Mouse (Mus musculus): ENCODE results near the gene Sass6.
"Not testable (repeated sequence)": the region's sequence is repeated elsewhere in the genome, so short reads cannot be mapped to it uniquely, and the experiment has no call there.

The Sass6 gene

GRCm38 (mm10) chr3:116631459-116631858 lies 36.7 kb downstream of the Sass6 start:
- DNase-seq (ENCODE audit: low spot score in 2 of 2), result no peak

DNA sequence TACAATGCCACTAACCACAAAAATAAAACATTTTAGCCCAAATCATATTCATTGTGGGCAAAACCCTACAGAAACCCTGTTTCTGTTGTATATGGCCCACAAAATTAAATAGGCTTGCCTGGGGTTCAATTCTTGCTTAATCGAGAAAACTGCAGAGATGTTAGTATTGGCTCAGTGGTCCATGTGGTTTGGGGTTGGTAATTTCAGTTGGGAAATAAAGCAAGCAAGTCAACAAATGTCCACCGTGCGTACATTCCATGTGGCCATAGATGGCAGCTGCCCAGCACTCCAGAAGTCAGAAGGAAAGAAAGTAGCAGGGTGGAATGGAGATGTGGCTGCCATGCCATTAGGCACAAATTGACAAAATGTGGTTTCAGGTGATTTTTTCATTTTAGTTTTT lies 38.2 kb downstream of the Sass6 start:
- DNase-seq (ENCODE audit: low spot score in 2 of 2), result no peak

GRCm38 (mm10) chr3:116634091-116634490 lies 39.3 kb downstream of the Sass6 start:
- DNase-seq (ENCODE audit: low spot score in 2 of 2), result no peak

DNA sequence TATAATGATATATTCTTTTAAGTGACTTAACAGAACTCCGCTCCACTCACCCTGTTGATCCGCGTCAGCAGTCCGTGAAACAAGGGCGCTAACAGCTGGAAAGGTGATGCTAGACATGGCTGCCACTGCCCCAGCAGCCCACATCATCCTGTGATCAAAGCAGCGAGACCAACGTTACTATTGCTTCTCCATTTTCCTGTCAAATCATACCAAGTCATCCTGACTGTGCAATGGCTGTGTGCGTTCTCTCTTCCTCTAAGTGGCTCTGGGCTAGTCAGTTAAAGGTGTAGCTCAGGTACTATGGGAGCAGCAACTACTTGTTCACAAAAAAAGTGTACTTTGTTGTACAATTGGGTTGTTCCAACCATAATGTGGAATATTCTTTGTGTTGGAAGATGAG lies 40.1 kb downstream of the Sass6 start:
- no peak for DNase-seq (ENCODE audit: low spot score in 2 of 2)

DNA sequence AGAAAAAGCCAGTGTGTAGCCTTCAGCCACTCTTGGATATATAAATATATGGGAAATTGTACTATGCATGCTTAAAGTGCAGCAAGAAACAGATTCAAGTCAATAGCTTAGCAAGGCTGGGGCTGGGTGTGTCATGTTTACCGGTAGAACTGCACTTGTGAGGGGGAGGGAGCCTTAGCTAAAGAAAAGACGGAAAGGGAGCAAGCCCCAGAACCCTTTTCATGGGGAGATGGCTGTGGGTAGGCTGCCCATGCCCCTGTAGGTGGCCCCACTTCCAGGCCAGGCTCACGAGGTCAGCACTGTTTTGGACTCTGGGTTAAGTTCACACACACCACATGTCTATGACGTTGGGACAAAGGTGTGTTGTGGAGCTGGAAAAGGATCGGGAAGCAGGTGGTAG lies 41.0 kb downstream of the Sass6 start:
- no peak for DNase-seq (ENCODE audit: low spot score in 2 of 2)

- no peak for DNase-seq (ENCODE audit: low spot score in 2 of 2)
Observed at GRCm38 (mm10) chr3:116637693-116638476, 43.1 kb downstream of the Sass6 start.

DNA sequence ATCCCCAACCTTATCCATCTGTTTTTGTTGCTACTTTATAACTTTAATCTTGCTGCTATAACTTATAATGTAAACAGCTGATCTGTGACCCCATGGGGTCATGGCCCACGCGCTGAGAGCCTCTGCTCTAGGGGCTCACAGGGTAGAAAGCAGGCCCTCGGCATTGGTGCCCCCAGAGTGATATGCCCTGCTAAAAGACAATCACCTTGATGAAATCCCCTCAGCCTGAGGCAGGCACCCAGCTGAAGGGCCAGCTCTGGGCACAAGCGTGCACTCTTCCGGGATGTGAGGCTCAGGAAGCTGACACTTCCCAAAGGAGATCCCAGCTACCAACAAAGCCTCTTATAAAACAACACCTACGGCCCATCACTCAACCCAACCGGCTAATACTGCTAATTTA lies 43.8 kb downstream of the Sass6 start:
- no peak for DNase-seq (ENCODE audit: low spot score in 2 of 2)

DNA sequence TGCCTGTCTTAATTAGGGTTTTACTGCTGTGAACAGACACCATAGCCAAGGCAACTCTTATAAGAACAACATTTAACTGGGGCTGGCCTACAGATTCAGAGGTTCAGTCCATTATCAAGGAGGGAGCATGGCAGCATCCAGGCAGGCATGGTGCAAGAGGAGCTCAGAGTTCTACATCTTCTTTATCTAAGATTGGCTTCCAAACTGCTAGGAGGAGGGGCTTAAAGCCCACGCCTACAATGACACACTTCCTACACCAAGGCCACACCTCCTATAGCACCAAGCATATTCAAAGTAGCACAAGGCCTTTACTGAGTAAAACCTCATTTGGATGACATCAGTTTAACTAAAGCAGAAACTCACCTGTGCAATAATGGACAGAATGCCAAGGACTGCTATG lies 45.2 kb downstream of the Sass6 start:
- no peak for DNase-seq (ENCODE audit: low spot score in 2 of 2)

- no peak for DNase-seq (ENCODE audit: low spot score in 2 of 2)
Observed at GRCm38 (mm10) chr3:116641811-116642371, 47.1 kb downstream of the Sass6 start.

DNA sequence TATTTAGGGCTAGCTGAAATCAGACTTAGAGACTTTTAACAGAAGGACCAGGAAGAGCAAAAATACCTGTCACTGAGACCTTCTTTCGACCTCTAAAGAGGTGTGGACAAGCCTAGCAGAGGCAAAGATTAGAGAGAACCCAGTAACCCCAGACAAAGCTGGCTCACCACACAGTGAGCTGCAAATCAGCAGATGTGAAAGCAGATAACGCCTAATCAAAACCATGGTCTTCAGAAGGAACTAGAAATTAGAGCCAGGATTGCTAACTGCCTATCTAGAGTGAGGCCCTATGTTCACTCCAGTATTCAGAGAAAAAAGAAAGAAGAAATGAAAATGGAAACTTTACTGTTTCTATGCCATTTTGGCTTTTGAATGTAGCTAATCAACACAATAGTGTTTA lies 47.6 kb downstream of the Sass6 start:
- no peak for DNase-seq (ENCODE audit: low spot score in 2 of 2)

DNA sequence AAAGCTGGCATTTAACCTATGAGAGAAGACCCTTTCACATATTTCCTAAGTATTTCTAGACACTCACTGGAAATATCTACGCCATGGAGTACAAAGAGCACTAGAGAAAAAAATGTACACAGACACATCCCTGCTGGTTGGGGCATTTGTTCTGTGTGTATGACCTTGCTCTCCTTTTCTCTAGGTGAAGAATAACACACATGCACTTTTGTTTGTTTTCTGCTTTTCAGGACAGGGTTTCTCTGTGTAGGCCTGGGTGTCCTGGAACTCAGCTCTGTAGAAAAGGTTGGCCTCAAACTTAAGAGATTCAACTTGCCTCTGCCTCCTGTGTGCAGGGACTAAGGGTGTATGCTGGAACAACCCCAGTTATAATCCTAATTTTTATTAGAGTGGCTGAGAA lies 51.6 kb downstream of the Sass6 start:
- DNase-seq (ENCODE audit: low spot score in 2 of 2), result no peak

DNA sequence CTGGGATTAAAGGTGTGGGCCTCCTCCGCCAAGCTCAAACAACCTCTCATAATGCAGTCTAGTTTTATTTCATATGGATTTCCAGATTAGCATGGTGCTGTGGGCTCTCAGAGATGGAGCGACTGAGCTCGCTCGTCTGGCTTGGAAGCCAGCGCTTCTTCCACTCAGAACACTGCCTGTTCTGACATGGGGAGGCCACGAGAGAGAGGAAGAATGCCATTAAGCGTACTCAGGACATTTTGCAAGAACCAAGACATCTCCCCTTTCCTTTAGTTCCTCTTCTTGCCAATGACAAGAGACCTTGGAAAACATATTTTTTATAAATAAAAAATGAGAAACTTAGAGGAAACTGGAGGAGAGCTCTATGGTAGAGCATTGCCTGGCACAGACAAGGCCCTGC lies 54.0 kb downstream of the Sass6 start:
- no peak for DNase-seq (ENCODE audit: low spot score in 2 of 2)

GRCm38 (mm10) chr3:116650698-116651097 lies 55.9 kb downstream of the Sass6 start:
- no peak for DNase-seq (ENCODE audit: low spot score in 2 of 2)

GRCm38 (mm10) chr3:116652033-116652446 lies 57.3 kb downstream of the Sass6 start:
- no peak for DNase-seq (ENCODE audit: low spot score in 2 of 2)

DNA sequence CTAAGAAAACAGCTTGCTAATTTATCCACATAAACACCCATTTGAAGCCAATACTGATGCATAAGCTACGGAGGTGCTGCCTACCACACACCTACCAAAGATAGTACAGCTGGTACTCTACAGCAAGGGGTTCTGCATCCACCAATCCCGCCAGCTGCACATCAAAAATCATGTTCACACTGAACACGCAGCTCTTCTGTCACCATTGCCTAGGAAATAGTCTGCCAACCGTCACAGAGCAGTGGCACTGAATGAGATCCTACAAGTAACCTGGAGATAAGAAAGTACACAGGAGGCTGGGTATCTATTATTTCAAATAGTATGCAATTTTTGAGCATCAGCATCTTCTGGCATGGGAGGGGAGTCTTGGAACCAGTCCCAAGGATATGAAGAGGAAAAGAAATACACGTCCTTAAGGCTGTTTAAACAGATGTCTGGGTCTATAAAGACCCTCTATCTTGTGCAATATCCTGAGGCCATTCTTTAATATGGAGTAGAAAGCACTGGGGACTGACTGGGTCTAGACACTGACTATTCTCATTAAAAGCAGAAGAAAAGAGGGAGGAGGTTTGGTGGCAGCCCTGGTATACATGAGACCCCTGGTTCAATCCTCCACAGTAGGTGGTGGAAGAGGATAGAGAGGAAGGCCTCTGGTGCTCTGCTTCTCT lies 58.6 kb downstream of the Sass6 start:
- no peak for DNase-seq (ENCODE audit: low spot score in 2 of 2)

GRCm38 (mm10) chr3:116654051-116654450 lies 59.3 kb downstream of the Sass6 start:
- not testable (repeated sequence) for DNase-seq (ENCODE audit: low spot score in 2 of 2)

DNA sequence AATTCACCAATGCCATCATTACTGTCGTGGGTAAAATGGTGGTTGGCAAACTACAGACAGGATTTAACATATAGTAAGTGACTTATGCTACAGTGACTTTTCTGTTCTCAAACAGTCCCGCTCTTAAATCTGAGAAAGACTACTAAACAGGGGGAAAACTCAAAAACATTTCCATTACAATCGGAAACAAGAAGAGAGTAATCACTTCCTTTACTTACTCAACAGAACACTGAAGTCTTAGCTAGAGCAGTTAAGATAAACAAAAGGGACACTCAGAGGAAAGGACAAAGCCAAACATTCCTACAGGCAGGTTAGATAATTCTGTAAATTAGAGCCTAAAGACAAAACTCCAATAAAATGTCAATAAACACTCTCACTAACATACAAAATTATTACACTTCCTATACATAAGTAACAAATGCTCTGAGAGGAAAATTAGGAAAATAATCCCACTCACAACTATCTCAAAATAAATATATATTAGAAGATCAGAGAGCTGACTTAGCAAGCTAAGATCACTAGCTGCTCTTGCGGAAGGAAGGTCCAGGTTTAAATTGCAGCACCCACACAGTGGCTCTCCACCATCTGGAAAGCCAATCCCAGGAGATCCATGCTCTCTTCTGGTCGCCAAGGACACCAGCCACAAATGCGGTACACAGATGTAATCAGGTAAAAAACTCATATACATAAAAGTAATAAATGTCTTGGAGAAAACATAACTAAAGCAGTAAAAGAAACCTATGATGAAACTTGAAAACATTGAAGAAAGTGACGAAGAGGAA lies 61.6 kb downstream of the Sass6 start:
- DNase-seq (ENCODE audit: low spot score in 2 of 2), result no peak

DNA sequence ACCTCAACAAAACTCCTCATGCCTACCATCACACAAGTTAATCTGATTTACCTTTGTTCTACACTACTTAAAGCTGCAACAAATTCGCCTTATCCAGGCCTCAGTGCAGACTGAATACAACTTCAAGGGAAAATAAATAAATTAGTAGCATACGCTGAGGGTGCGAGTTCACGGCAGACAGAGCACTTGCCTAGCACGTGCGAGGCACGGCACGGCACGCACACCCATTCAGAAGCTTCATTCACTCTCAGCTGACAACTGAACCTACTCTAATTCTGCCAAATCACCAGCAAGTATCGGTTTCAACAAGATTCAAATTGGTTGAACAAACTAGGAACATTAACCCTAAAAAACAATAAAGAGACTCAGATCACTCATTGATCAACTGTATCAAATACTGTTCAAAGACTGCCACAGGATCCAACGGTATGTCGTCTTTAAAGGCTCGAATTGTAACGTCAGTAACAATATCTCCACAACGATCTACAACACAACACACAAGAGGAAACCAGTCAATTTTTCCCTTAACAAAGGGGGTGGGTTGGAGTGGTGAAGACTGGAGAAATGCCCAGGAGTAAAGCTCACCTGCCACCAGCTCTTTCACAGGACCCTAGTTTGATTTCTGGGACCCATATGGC lies 64.3 kb downstream of the Sass6 start:
- no peak for DNase-seq (ENCODE audit: low spot score in 2 of 2)

- no peak for DNase-seq (ENCODE audit: low spot score in 2 of 2)
Observed at GRCm38 (mm10) chr3:116659856-116660430, 65.2 kb downstream of the Sass6 start.

GRCm38 (mm10) chr3:116661288-116661869 lies 66.6 kb downstream of the Sass6 start:
- DNase-seq (ENCODE audit: low spot score in 2 of 2), result no peak

DNA sequence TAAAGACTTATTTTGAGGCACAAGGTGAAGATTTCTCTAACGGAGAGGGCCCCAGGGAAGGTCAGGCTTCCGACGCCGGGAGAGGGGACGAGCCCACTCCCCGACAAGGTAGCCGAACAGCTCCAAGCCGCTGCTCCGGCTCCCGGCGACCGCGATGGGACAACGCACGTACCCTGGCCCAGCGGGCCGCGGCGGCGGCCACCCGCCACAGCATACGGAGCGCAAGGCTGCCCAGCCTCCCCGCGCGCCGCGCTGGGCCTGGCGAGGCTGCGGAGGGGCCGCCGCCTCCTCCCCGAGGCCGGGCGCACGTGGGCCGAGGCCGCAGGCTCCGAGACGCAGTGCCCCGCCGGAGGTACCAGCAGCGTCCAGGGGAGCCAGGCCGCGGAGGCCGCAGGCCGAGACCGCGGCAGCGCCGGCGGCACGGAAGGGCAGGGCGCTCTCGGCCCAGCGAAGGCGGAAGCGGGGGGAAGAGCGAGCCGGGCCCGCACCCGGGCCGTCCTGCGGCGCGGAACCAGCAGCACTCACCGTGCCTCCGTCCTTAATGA lies 67.2 kb downstream of the Sass6 start:
- DNase-seq (ENCODE audit: low spot score in 2 of 2), result peak; percentile 23

All from frontal cortex, postnatal 25 days (tissue).